Mouse (Mus musculus): ENCODE results near the gene Cdh11. TPM values are rescaled to one million over a fixed set of nuclear protein-coding genes. Genes with fewer than 3 reads are reported as not detected.

The Cdh11 gene
- 14.1 TPM for polyA plus RNA-seq (2014; fragmentation: Illumina TruSeq; extraction: RNeasy Lipid Tissue Mini Kit (QIAGEN cat#74804); ENCODE audit: low replicate concordance)

GRCm38 (mm10) chr8:102785592-102786416, at the start of gene Cdh11:
TSS of gene Cdh11 (minus strand) at chr8:102785642.

All from small intestine, adult 10 weeks (tissue).